Mouse (Mus musculus): ENCODE data around the gene Dab2ip. TPM values are rescaled to one million over a fixed set of nuclear protein-coding genes. Genes with fewer than 3 reads are reported as not detected.

Dab2ip gene
- polyA plus RNA-seq, 1 experiment from 2014 or later, result 48.1 TPM

DNA sequence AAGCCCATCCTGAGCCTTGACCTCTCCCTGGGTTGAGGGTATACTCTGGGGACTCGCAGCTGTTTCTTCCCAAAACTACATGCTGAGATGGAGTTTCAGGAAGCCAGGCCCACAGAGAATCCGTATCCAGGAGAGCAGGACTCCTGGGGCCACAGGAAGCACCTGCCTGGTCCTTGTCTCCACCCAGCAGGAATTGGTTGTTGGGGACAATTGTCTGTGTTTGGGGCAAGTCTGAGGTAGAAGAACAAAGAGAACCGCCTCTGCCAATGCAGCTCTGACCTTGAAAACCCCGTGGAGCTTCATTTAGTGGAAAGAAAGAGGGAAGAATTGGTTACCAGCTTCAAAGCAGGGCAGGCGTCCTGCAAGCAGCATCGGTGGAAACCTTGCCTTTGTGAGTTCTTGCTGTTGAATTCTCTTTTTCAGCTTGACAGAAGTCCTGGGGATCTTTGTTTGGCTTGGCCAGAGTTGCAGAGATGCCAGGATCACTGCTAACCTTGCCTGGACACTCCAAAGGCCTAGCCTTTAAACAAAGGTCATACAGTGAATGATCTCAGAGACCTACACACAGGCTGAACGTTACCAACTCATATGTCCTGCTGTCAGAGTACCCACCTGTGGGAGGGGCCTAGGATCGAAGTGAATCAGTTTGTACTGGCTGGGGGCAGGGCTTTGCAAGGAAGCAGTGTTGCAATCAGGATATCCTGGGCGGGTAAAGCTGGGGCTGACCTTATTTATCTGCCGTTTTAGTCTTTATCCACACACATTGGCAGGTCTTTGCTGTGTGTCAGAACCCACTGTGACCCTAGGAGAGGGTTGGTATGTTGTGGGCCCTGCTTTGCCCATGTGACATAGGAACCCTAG is 122.0 kb downstream of the Dab2ip start:
- peaks cover 52% of the 10 kb centered on the region for H3K4me1 ChIP-seq (replicated peaks; ENCODE audit: control insufficient read depth, insufficient read depth)

DNA sequence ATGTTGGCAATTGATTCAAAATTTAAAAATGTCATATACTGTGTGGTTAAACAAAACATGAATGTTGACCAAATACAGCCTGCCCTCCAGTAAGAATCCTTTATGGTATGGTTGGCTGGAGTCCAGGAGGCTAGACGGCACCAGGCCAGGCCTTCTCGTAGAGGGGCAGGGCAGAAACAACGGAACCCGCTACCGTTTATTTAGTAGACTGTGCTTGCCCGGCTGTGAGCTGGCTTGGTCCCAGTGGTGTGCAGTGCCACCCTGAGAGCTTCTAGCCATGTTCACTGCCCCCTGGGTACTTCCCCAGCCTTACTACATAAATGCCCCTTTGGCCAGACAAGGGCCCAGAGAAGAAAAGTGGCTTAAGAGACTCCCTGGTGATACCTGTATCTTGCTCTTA is 122.8 kb downstream of the Dab2ip start:
- Histone ChIP-seq H3K4me2 (replicated peaks; ENCODE audit: low read depth) (no peak overlapping the region; the same call in 1 of the 2 replicates), H3K27me3 (ENCODE audit: control insufficient read depth, insufficient read depth, low read length) (no peaks in the 10 kb centered on the region), H3K36me3 (ENCODE audit: control insufficient read depth, insufficient read depth, low read length) (no peaks in the 10 kb centered on the region), H3K9me3 (ENCODE audit: control insufficient read depth, low read length) (no peaks in the 10 kb centered on the region), H3K9ac (ENCODE audit: low read length) (no peak overlapping the region), H3K4me3 (ENCODE audit: low read depth, low read length) (no peak overlapping the region), H3K4me1 (replicated peaks; ENCODE audit: control insufficient read depth, insufficient read depth) (peaks cover 47% of the 10 kb centered on the region), H3K27ac (replicated peaks) (peak overlapping the region; percentile 69)
- peak; percentile 70 for DNase-seq (ENCODE audit: low spot score)
- WGBS, result 5% methylated on average over 6 of the region's 6 CpGs
- ATAC-seq (ENCODE audit: low FRiP score, low TSS enrichment), result 0 out of 2 replicates have a peak, but pooled peaks have one; percentile 15
- no peak for TF ChIP-seq CTCF (IDR thresholded peaks at IDR 0.05; ENCODE audit: low read depth)
- TF ChIP-seq EP300 (optimal IDR thresholded peaks at IDR 0.05), result no peak

More for the DNA sequence above, 122.0 kb downstream of the Dab2ip start:
- no peak for TF ChIP-seq EP300 (optimal IDR thresholded peaks at IDR 0.05)
- TF ChIP-seq CTCF (IDR thresholded peaks at IDR 0.05; ENCODE audit: low read depth), result no peak
- Histone ChIP-seq H3K4me2 (replicated peaks; ENCODE audit: low read depth) (no peak overlapping the region; the same call in 1 of the 2 replicates), H3K9me3 (ENCODE audit: control insufficient read depth, low read length) (no peaks in the 10 kb centered on the region), H3K4me3 (ENCODE audit: low read depth, low read length) (no peak overlapping the region), H3K27me3 (ENCODE audit: control insufficient read depth, insufficient read depth, low read length) (no peaks in the 10 kb centered on the region), H3K36me3 (ENCODE audit: control insufficient read depth, insufficient read depth, low read length) (no peaks in the 10 kb centered on the region), H3K27ac (replicated peaks) (peak overlapping the region; percentile 69), H3K9ac (ENCODE audit: low read length) (no peak overlapping the region)
- DNase-seq (ENCODE audit: low spot score), result peak; percentile 71
- ATAC-seq (ENCODE audit: low FRiP score, low TSS enrichment), result peak; percentile 81
- 31% methylated on average over 10 of the region's 10 CpGs for WGBS

DNA sequence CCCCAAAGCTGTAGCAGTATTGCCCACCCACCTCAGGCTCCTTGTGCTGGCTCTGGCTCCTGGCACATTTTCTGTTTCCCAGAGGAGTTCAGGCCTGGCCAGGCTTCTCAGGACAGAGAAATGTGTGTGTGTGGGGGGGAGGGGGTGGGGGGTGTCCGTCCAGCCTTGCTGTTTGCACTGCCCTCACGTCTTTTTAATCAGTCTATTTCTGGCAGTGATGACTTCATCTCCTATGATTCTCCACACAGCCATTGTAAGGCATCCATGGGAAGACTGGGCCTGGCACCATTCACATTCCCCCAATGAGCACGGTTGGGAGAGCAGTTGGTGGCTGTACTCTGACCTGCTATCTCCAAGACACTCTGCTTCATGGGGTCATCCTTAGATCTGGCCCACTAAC is 125.9 kb downstream of the Dab2ip start:
- Histone ChIP-seq H3K4me2 (replicated peaks; ENCODE audit: low read depth) (no peak overlapping the region), H3K27me3 (ENCODE audit: control insufficient read depth, insufficient read depth, low read length) (no peaks in the 10 kb centered on the region), H3K9me3 (ENCODE audit: control insufficient read depth, low read length) (no peaks in the 10 kb centered on the region), H3K36me3 (ENCODE audit: control insufficient read depth, insufficient read depth, low read length) (no peaks in the 10 kb centered on the region), H3K4me3 (ENCODE audit: low read depth, low read length) (no peak overlapping the region), H3K9ac (ENCODE audit: low read length) (no peak overlapping the region), H3K27ac (replicated peaks) (no peak overlapping the region; the same call in 1 of the 2 replicates), H3K4me1 (replicated peaks; ENCODE audit: control insufficient read depth, insufficient read depth) (peaks cover 39% of the 10 kb centered on the region)
- 17% methylated on average over 3 of the region's 3 CpGs for WGBS
- DNase-seq (ENCODE audit: low spot score) (no peak), ATAC-seq (ENCODE audit: low FRiP score, low TSS enrichment) (0 out of 2 replicates have a peak, but pooled peaks have one; percentile 16)
- TF ChIP-seq EP300 (optimal IDR thresholded peaks at IDR 0.05), result no peak
- TF ChIP-seq CTCF (IDR thresholded peaks at IDR 0.05; ENCODE audit: low read depth), result no peak

GRCm38 (mm10) chr2:35684735-35685312 is 126.8 kb downstream of the Dab2ip start:
- no peaks in the 10 kb centered on the region for H3K9me3 ChIP-seq (ENCODE audit: control insufficient read depth, low read length)
- no peak overlapping the region for H3K4me2 ChIP-seq (replicated peaks; ENCODE audit: low read depth)
- WGBS, result 68% methylated on average over 9 of the region's 9 CpGs
- H3K36me3 ChIP-seq (ENCODE audit: control insufficient read depth, insufficient read depth, low read length), result no peaks in the 10 kb centered on the region
- H3K9ac ChIP-seq (ENCODE audit: low read length), result no peak overlapping the region
- no peak overlapping the region for H3K4me3 ChIP-seq (ENCODE audit: low read depth, low read length)
- TF ChIP-seq EP300 (optimal IDR thresholded peaks at IDR 0.05) (no peak), CTCF (IDR thresholded peaks at IDR 0.05; ENCODE audit: low read depth) (no peak)
- H3K4me1 ChIP-seq (replicated peaks; ENCODE audit: control insufficient read depth, insufficient read depth), result peaks cover 43% of the 10 kb centered on the region
- no peak for ATAC-seq (ENCODE audit: low FRiP score, low TSS enrichment)
- no peak overlapping the region for H3K27ac ChIP-seq (replicated peaks)
- DNase-seq (ENCODE audit: low spot score), result no peak
- no peaks in the 10 kb centered on the region for H3K27me3 ChIP-seq (ENCODE audit: control insufficient read depth, insufficient read depth, low read length)

DNA sequence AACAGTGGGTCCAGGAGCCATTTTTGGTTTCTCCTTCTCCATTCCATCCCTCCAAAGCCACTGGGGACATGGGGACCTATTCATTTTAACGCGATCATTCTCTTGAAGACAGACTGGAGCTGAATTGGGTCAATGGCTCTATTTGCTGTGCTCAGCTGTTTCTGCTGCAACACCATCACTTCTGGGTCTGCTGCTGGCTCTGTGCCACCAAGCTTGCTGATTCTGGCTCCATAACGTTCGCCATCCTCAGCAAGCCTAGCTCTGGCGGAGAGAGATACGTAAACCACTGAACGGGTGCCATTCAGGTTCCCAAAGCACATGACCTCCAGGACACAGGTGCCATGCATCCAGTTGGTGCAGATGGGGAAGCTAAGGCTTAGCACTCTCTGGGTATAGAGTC is 128.0 kb downstream of the Dab2ip start:
- no peaks in the 10 kb centered on the region for H3K27me3 ChIP-seq (ENCODE audit: control insufficient read depth, insufficient read depth, low read length)
- H3K9ac ChIP-seq (ENCODE audit: low read length), result no peak overlapping the region
- no peak overlapping the region for H3K27ac ChIP-seq (replicated peaks)
- no peak overlapping the region for H3K4me3 ChIP-seq (ENCODE audit: low read depth, low read length)
- DNase-seq (ENCODE audit: low spot score), result no peak
- WGBS, result 70% methylated on average over 7 of the region's 7 CpGs
- TF ChIP-seq EP300 (optimal IDR thresholded peaks at IDR 0.05) (no peak), CTCF (IDR thresholded peaks at IDR 0.05; ENCODE audit: low read depth) (no peak)
- H3K9me3 ChIP-seq (ENCODE audit: control insufficient read depth, low read length), result no peaks in the 10 kb centered on the region
- no peaks in the 10 kb centered on the region for H3K36me3 ChIP-seq (ENCODE audit: control insufficient read depth, insufficient read depth, low read length)
- no peak overlapping the region for H3K4me2 ChIP-seq (replicated peaks; ENCODE audit: low read depth)
- ATAC-seq (ENCODE audit: low FRiP score, low TSS enrichment), result no peak
- H3K4me1 ChIP-seq (replicated peaks; ENCODE audit: control insufficient read depth, insufficient read depth), result peaks cover 35% of the 10 kb centered on the region
